Mouse (Mus musculus): ENCODE data around the gene Farsa. TPM values are rescaled to one million over a fixed set of nuclear protein-coding genes. Genes with fewer than 3 reads are reported as not detected.

Farsa gene
- polyA plus RNA-seq (2012; fragmentation: generic; extraction: Trizol), result 100 to 1,000 TPM in 1 of 2 experiments, 10 to 100 TPM in 1; 76.6 to 106 TPM

GRCm38 (mm10) chr8:84856864-84857441 lies at the start of gene Farsa:
Gene Farsa, plus strand, starts transcription at chr8:84856989.

GRCm38 (mm10) chr8:84822723-84823122 lies 34.1 kb upstream of the Farsa start, which contains the start of gene Dand5:
Gene Dand5, minus strand, starts transcription at chr8:84822823.

GRCm38 (mm10) chr8:84831490-84831889 lies 25.3 kb upstream of the Farsa start, which contains the start of gene Gadd45gip1:
Gene Gadd45gip1, plus strand, starts transcription at chr8:84831522.

GRCm38 (mm10) chr8:84840248-84840999 lies 16.4 kb upstream of the Farsa start, which contains the start of gene Rad23a:
Gene Rad23a, minus strand, starts transcription at chr8:84840665.

GRCm38 (mm10) chr8:84846722-84847572 lies 9.8 kb upstream of the Farsa start, which contains the start of gene Calr:
Gene Calr, minus strand, starts transcription at chr8:84846934.

GRCm38 (mm10) chr8:84871376-84872308 lies 14.9 kb downstream of the Farsa start, which contains the start of gene Syce2:
Gene Syce2, plus strand, starts transcription at chr8:84872111.

GRCm38 (mm10) chr8:84893709-84894134 lies 36.9 kb downstream of the Farsa start, which contains the start of gene Gcdh:
Gene Gcdh, minus strand, starts transcription at chr8:84893921.

GRCm38 (mm10) chr8:84901752-84902151 lies 45.0 kb downstream of the Farsa start, which contains the start of gene Klf1:
Gene Klf1, plus strand, starts transcription at chr8:84901928.

GRCm38 (mm10) chr8:84908421-84909161 lies 51.8 kb downstream of the Farsa start, which contains the start of gene Dnase2a:
Gene Dnase2a, plus strand, starts transcription at chr8:84908560.

Other genes starting within 250 kb of the Farsa start
- gene Ier2, start 194.1 kb upstream of the Farsa start, polyA plus RNA-seq (2012; fragmentation: generic; extraction: Trizol), result 10 to 100 TPM; 26.1 to 45.3 TPM
- gene Trmt1, start 170.7 kb upstream of the Farsa start, polyA plus RNA-seq (2012; fragmentation: generic; extraction: Trizol), result 100 to 1,000 TPM; 113 to 128 TPM
- gene Nacc1, start 169.1 kb upstream of the Farsa start, polyA plus RNA-seq (2012; fragmentation: generic; extraction: Trizol), result 10 to 100 TPM; 66.1 to 75.9 TPM
- under 1 TPM; 0.04 to 0.48 TPM for gene Lyl1, start 155.5 kb upstream of the Farsa start, polyA plus RNA-seq (2012; fragmentation: generic; extraction: Trizol)
- gene G430095P16Rik, start 134.0 kb upstream of the Farsa start, polyA plus RNA-seq (2012; fragmentation: generic; extraction: Trizol), result 10 to 100 TPM in 1 of 2 experiments, 1 to 10 TPM in 1; 8.1 to 10.0 TPM
- gene Nfix, start 56.6 kb upstream of the Farsa start, polyA plus RNA-seq (2012; fragmentation: generic; extraction: Trizol), result 100 to 1,000 TPM in 1 of 2 experiments, 10 to 100 TPM in 1; 92.3 to 315 TPM
- gene Dand5, start 34.2 kb upstream of the Farsa start, polyA plus RNA-seq (2012; fragmentation: generic; extraction: Trizol), result 10 to 100 TPM in 1 of 2 experiments, 1 to 10 TPM in 1; 2.8 to 12.6 TPM
- gene Gadd45gip1, start 25.5 kb upstream of the Farsa start, polyA plus RNA-seq (2012; fragmentation: generic; extraction: Trizol), result 10 to 100 TPM; 31.0 to 75.6 TPM
- 10 to 100 TPM; 61.5 to 69.9 TPM for gene Rad23a, start 16.3 kb upstream of the Farsa start, polyA plus RNA-seq (2012; fragmentation: generic; extraction: Trizol)
- gene Calr, start 10.1 kb upstream of the Farsa start, polyA plus RNA-seq (2012; fragmentation: generic; extraction: Trizol), result 100 to 1,000 TPM; 585 to 801 TPM
- 1 to 10 TPM in 1 of 2 experiments, under 1 TPM in 1; 0.08 to 3.1 TPM for gene Syce2, start 15.1 kb downstream of the Farsa start, polyA plus RNA-seq (2012; fragmentation: generic; extraction: Trizol)
- 10 to 100 TPM in 1 of 2 experiments, 1 to 10 TPM in 1; 4.6 to 16.7 TPM for gene Gcdh, start 36.9 kb downstream of the Farsa start, polyA plus RNA-seq (2012; fragmentation: generic; extraction: Trizol)
- under 1 TPM; 0.08 to 0.27 TPM for gene Klf1, start 44.9 kb downstream of the Farsa start, polyA plus RNA-seq (2012; fragmentation: generic; extraction: Trizol)
- gene Dnase2a, start 51.6 kb downstream of the Farsa start, polyA plus RNA-seq (2012; fragmentation: generic; extraction: Trizol), result 10 to 100 TPM; 11.5 to 17.3 TPM
- under 1 TPM in 1 of 2 experiments, not detected in 1; 0.06 TPM for gene Mast1, start 80.4 kb downstream of the Farsa start, polyA plus RNA-seq (2012; fragmentation: generic; extraction: Trizol)
- under 1 TPM in 1 of 2 experiments, not detected in 1; 0.05 TPM for gene Rtbdn, start 90.0 kb downstream of the Farsa start, polyA plus RNA-seq (2012; fragmentation: generic; extraction: Trizol)
- gene Gm49661, start 112.4 kb downstream of the Farsa start, polyA plus RNA-seq (2012; fragmentation: generic; extraction: Trizol), result not detected
- gene Prdx2, start 112.6 kb downstream of the Farsa start, polyA plus RNA-seq (2012; fragmentation: generic; extraction: Trizol), result 100 to 1,000 TPM; 723 to 905 TPM
- 100 to 1,000 TPM in 1 of 2 experiments, 10 to 100 TPM in 1; 85.1 to 248 TPM for gene Rnaseh2a, start 112.8 kb downstream of the Farsa start, polyA plus RNA-seq (2012; fragmentation: generic; extraction: Trizol)
- gene Junb, start 121.7 kb downstream of the Farsa start, polyA plus RNA-seq (2012; fragmentation: generic; extraction: Trizol), result 10 to 100 TPM; 27.0 to 43.6 TPM
- 1 to 10 TPM; 2.4 to 5.2 TPM for gene Hook2, start 133.6 kb downstream of the Farsa start, polyA plus RNA-seq (2012; fragmentation: generic; extraction: Trizol)
- under 1 TPM in 1 of 2 experiments, not detected in 1; 0.17 TPM for gene Best2, start 157.5 kb downstream of the Farsa start, polyA plus RNA-seq (2012; fragmentation: generic; extraction: Trizol)
- gene Asna1, start 168.3 kb downstream of the Farsa start, polyA plus RNA-seq (2012; fragmentation: generic; extraction: Trizol), result 100 to 1,000 TPM; 150 to 247 TPM
- gene Trir, start 169.8 kb downstream of the Farsa start, polyA plus RNA-seq (2012; fragmentation: generic; extraction: Trizol), result 100 to 1,000 TPM; 205 to 250 TPM
- gene Tnpo2, start 179.9 kb downstream of the Farsa start, polyA plus RNA-seq (2012; fragmentation: generic; extraction: Trizol), result 10 to 100 TPM in 1 of 2 experiments, 1 to 10 TPM in 1; 8.0 to 41.1 TPM
- 10 to 100 TPM; 11.0 to 31.1 TPM for gene Fbxw9, start 203.1 kb downstream of the Farsa start, polyA plus RNA-seq (2012; fragmentation: generic; extraction: Trizol)
- gene Gm5741, start 211.0 kb downstream of the Farsa start, polyA plus RNA-seq (2012; fragmentation: generic; extraction: Trizol), result under 1 TPM in 1 of 2 experiments, not detected in 1; 0.48 TPM
- 100 to 1,000 TPM in 1 of 2 experiments, 10 to 100 TPM in 1; 51.7 to 147 TPM for gene Dhps, start 214.8 kb downstream of the Farsa start, polyA plus RNA-seq (2012; fragmentation: generic; extraction: Trizol)
- 100 to 1,000 TPM; 149 to 151 TPM for gene Wdr83os, start 223.8 kb downstream of the Farsa start, polyA plus RNA-seq (2012; fragmentation: generic; extraction: Trizol)
- gene Wdr83, start 224.3 kb downstream of the Farsa start, polyA plus RNA-seq (2012; fragmentation: generic; extraction: Trizol), result 10 to 100 TPM; 14.8 to 25.8 TPM
- gene Man2b1, start 226.3 kb downstream of the Farsa start, polyA plus RNA-seq (2012; fragmentation: generic; extraction: Trizol), result 10 to 100 TPM in 1 of 2 experiments, 1 to 10 TPM in 1; 6.8 to 20.5 TPM

Measured in C3H10T1/2 (cell line).